Mouse (Mus musculus): ENCODE measurements at regions not wholly inside any gene's neighbourhood (a gene's known extent, or its start where the extent isn't known, plus 50 kb on each side); places are given as distances from the start of the nearest gene placed in this dataset.

GRCm38 (mm10) chr2:137379816-137380215 is 263.4 kb upstream of the Jag1 start:
- Histone ChIP-seq H3K27ac (no peak overlapping the region), H3K9me3 (no peaks in the 10 kb centered on the region), H3K27me3 (ENCODE audit: poor library complexity, severe bottlenecking) (no peaks in the 10 kb centered on the region), H3K4me1 (no peaks in the 10 kb centered on the region), H3K4me3 (no peak overlapping the region), H3K36me3 (replicated peaks) (no peaks in the 10 kb centered on the region)
- DNase-seq (ENCODE audit: extremely low spot score, low spot score), result no peak
- WGBS, result 89% methylated on average over 2 of the region's 2 CpGs

- no peaks in the 10 kb centered on the region for H3K9me3 ChIP-seq
- H3K4me3 ChIP-seq, result no peak overlapping the region
- WGBS, result 84% methylated on average over 5 of the region's 5 CpGs
- no peaks in the 10 kb centered on the region for H3K27me3 ChIP-seq (ENCODE audit: poor library complexity, severe bottlenecking)
- no peak for DNase-seq (ENCODE audit: extremely low spot score, low spot score)
- no peaks in the 10 kb centered on the region for H3K4me1 ChIP-seq
- H3K27ac ChIP-seq, result no peak overlapping the region
- H3K36me3 ChIP-seq (replicated peaks), result no peaks in the 10 kb centered on the region
These were observed 258.9 kb upstream of the Jag1 start for GRCm38 (mm10) chr2:137375346-137375745.

GRCm38 (mm10) chr2:137371062-137371461 is 254.6 kb upstream of the Jag1 start:
- Histone ChIP-seq H3K4me1 (no peaks in the 10 kb centered on the region), H3K27ac (no peak overlapping the region), H3K36me3 (replicated peaks) (no peaks in the 10 kb centered on the region), H3K4me3 (no peak overlapping the region), H3K27me3 (ENCODE audit: poor library complexity, severe bottlenecking) (no peaks in the 10 kb centered on the region), H3K9me3 (no peaks in the 10 kb centered on the region)
- no peak for DNase-seq (ENCODE audit: extremely low spot score, low spot score)
- WGBS, result 91% methylated on average over 2 of the region's 2 CpGs

- 96% methylated on average over 2 of the region's 2 CpGs for WGBS
- Histone ChIP-seq H3K9me3 (no peaks in the 10 kb centered on the region), H3K4me1 (peaks cover 5% of the 10 kb centered on the region; the same call in 1 of the 2 replicates), H3K27me3 (ENCODE audit: poor library complexity, severe bottlenecking) (no peaks in the 10 kb centered on the region), H3K4me3 (no peak overlapping the region), H3K27ac (no peak overlapping the region), H3K36me3 (replicated peaks) (no peaks in the 10 kb centered on the region)
- no peak for DNase-seq (ENCODE audit: extremely low spot score, low spot score)
These were observed 246.6 kb upstream of the Jag1 start for GRCm38 (mm10) chr2:137363006-137363405.

- 88% methylated on average over 13 of the region's 13 CpGs for WGBS
These were observed 240.8 kb upstream of the Jag1 start for GRCm38 (mm10) chr2:137357181-137357738.

GRCm38 (mm10) chr2:137343736-137344135 is 227.3 kb upstream of the Jag1 start:
- H3K4me1 ChIP-seq, result no peaks in the 10 kb centered on the region
- H3K9me3 ChIP-seq, result no peaks in the 10 kb centered on the region
- no peak for DNase-seq (ENCODE audit: extremely low spot score, low spot score)
- WGBS, result 84% methylated on average over 2 of the region's 2 CpGs
- H3K36me3 ChIP-seq (replicated peaks), result no peaks in the 10 kb centered on the region
- H3K27me3 ChIP-seq (ENCODE audit: poor library complexity, severe bottlenecking), result no peaks in the 10 kb centered on the region
- H3K4me3 ChIP-seq, result no peak overlapping the region
- H3K27ac ChIP-seq, result no peak overlapping the region

More at GRCm38 (mm10) chr2:137357181-137357738, 240.8 kb upstream of the Jag1 start:
- H3K4me3 ChIP-seq, result no peak overlapping the region
- no peaks in the 10 kb centered on the region for H3K36me3 ChIP-seq (replicated peaks)
- DNase-seq (ENCODE audit: extremely low spot score, low spot score), result no peak
- peaks cover 5% of the 10 kb centered on the region; the same call in 1 of the 2 replicates for H3K4me1 ChIP-seq
- no peaks in the 10 kb centered on the region for H3K9me3 ChIP-seq
- no peak overlapping the region for H3K27ac ChIP-seq
- H3K27me3 ChIP-seq (ENCODE audit: poor library complexity, severe bottlenecking), result no peaks in the 10 kb centered on the region

- no peak overlapping the region for H3K27ac ChIP-seq
- no peak for DNase-seq (ENCODE audit: extremely low spot score, low spot score)
- H3K4me3 ChIP-seq, result no peak overlapping the region
- no peaks in the 10 kb centered on the region for H3K4me1 ChIP-seq
- no peaks in the 10 kb centered on the region for H3K36me3 ChIP-seq (replicated peaks)
- H3K27me3 ChIP-seq (ENCODE audit: poor library complexity, severe bottlenecking), result no peaks in the 10 kb centered on the region
- 91% methylated on average over 8 of the region's 8 CpGs for WGBS
- H3K9me3 ChIP-seq, result no peaks in the 10 kb centered on the region
These were observed 213.6 kb upstream of the Jag1 start for GRCm38 (mm10) chr2:137329995-137330394.

GRCm38 (mm10) chr2:137323445-137323844 is 207.0 kb upstream of the Jag1 start:
- Histone ChIP-seq H3K27ac (no peak overlapping the region), H3K4me1 (no peaks in the 10 kb centered on the region), H3K4me3 (no peak overlapping the region), H3K36me3 (replicated peaks) (no peaks in the 10 kb centered on the region), H3K27me3 (ENCODE audit: poor library complexity, severe bottlenecking) (no peaks in the 10 kb centered on the region), H3K9me3 (no peaks in the 10 kb centered on the region)
- 74% methylated on average over 5 of the region's 5 CpGs for WGBS
- no peak for DNase-seq (ENCODE audit: extremely low spot score, low spot score)

- no peak for DNase-seq (ENCODE audit: extremely low spot score, low spot score)
- Histone ChIP-seq H3K27ac (no peak overlapping the region), H3K36me3 (replicated peaks) (no peaks in the 10 kb centered on the region), H3K9me3 (no peaks in the 10 kb centered on the region), H3K4me3 (no peak overlapping the region), H3K4me1 (no peaks in the 10 kb centered on the region), H3K27me3 (ENCODE audit: poor library complexity, severe bottlenecking) (no peaks in the 10 kb centered on the region)
- 94% methylated on average over 4 of the region's 4 CpGs for WGBS
These were observed 194.1 kb upstream of the Jag1 start for GRCm38 (mm10) chr2:137310511-137310910.

GRCm38 (mm10) chr2:137308116-137308515 is 191.7 kb upstream of the Jag1 start:
- Histone ChIP-seq H3K27me3 (ENCODE audit: poor library complexity, severe bottlenecking) (no peaks in the 10 kb centered on the region), H3K36me3 (replicated peaks) (no peaks in the 10 kb centered on the region), H3K9me3 (no peaks in the 10 kb centered on the region), H3K4me1 (no peaks in the 10 kb centered on the region), H3K4me3 (no peak overlapping the region), H3K27ac (no peak overlapping the region)
- WGBS, result 88% methylated on average over 9 of the region's 9 CpGs
- DNase-seq (ENCODE audit: extremely low spot score, low spot score), result no peak

GRCm38 (mm10) chr2:137301474-137302267 is 185.2 kb upstream of the Jag1 start:
- Histone ChIP-seq H3K4me1 (no peaks in the 10 kb centered on the region), H3K27me3 (ENCODE audit: poor library complexity, severe bottlenecking) (no peaks in the 10 kb centered on the region), H3K4me3 (no peak overlapping the region), H3K9me3 (no peaks in the 10 kb centered on the region), H3K36me3 (replicated peaks) (no peaks in the 10 kb centered on the region), H3K27ac (no peak overlapping the region)
- no peak for DNase-seq (ENCODE audit: extremely low spot score, low spot score)
- 82% methylated on average over 4 of the region's 4 CpGs for WGBS

GRCm38 (mm10) chr2:137289231-137289630 is 172.8 kb upstream of the Jag1 start:
- H3K4me1 ChIP-seq, result no peaks in the 10 kb centered on the region
- no peaks in the 10 kb centered on the region for H3K9me3 ChIP-seq
- H3K27me3 ChIP-seq (ENCODE audit: poor library complexity, severe bottlenecking), result no peaks in the 10 kb centered on the region
- no peak overlapping the region for H3K27ac ChIP-seq
- no peak overlapping the region for H3K4me3 ChIP-seq
- no peak for DNase-seq (ENCODE audit: extremely low spot score, low spot score)
- 79% methylated on average over 3 of the region's 3 CpGs for WGBS
- H3K36me3 ChIP-seq (replicated peaks), result no peaks in the 10 kb centered on the region

- Histone ChIP-seq H3K36me3 (replicated peaks) (no peaks in the 10 kb centered on the region), H3K9me3 (no peaks in the 10 kb centered on the region), H3K4me1 (no peaks in the 10 kb centered on the region), H3K4me3 (no peak overlapping the region), H3K27me3 (ENCODE audit: poor library complexity, severe bottlenecking) (no peaks in the 10 kb centered on the region), H3K27ac (no peak overlapping the region)
- WGBS, result 83% methylated on average over 5 of the region's 5 CpGs
- no peak for DNase-seq (ENCODE audit: extremely low spot score, low spot score)
These were observed 155.2 kb upstream of the Jag1 start for GRCm38 (mm10) chr2:137271575-137272180.
